Mouse (Mus musculus) kidney, postnatal 0 days (tissue): Measurements from ENCODE around the gene Il11. TPM values are rescaled to one million over a fixed set of nuclear protein-coding genes. Genes with fewer than 3 reads are reported as not detected.
A peak's percentile ranks its signal among the peaks of the same experiment; 100 is the strongest.
"Not testable (repeated sequence)": the region's sequence is repeated elsewhere in the genome, so short reads cannot be mapped to it uniquely, and the experiment has no call there.

Source experiments
- ATAC-seq: fragments of 200-750 bp; cut with Nextera tagmentation; replicated peaks from 2 replicates; pipeline ENCODE4 v1.8.0; 2017; ENCODE audit warnings: low read depth, moderate number of reproducible peaks, moderate TSS enrichment, moderate library complexity; ENCODE audit not compliant: low FRiP score
- DNase-seq: peaks from one replicate; pipeline ENCODE4 v3.0.0-alpha.2; 2016; ENCODE audit warnings: low spot score
- H3K27ac ChIP-seq: fragments of 300-500 bp; sonication (generic); 2 replicates; pipeline ENCODE4 v1.5.1; 2014; ENCODE audit warnings: mild to moderate bottlenecking
- H3K27me3 ChIP-seq: fragments of 300-500 bp; sonication (generic); 2 replicates; pipeline ENCODE4 v1.6.1; 2014; ENCODE audit warnings: low read length, mixed read lengths; ENCODE audit not compliant: insufficient read depth
- H3K36me3 ChIP-seq: fragments of 300-500 bp; sonication (generic); 2 replicates; pipeline ENCODE4 v1.6.1; 2014; ENCODE audit warnings: low read length, mixed read lengths; ENCODE audit not compliant: insufficient read depth
- H3K4me1 ChIP-seq: fragments of 300-500 bp; sonication (generic); replicated peaks from 2 replicates; pipeline ENCODE4 v1.6.1; 2014; ENCODE audit warnings: antibody characterized with exemption, low read length, mixed read lengths; ENCODE audit not compliant: insufficient read depth
- H3K4me2 ChIP-seq: fragments of 300-500 bp; sonication (generic); 2 replicates; pipeline ENCODE4 v1.6.1; 2014; ENCODE audit warnings: mild to moderate bottlenecking, low read length, moderate library complexity, mixed read lengths
- H3K4me3 ChIP-seq: fragments of 300-500 bp; sonication (generic); replicated peaks from 2 replicates; pipeline ENCODE4 v1.5.1; 2014; ENCODE audit warnings: low read depth, low read length
- H3K9ac ChIP-seq: fragments of 300-500 bp; sonication (generic); 2 replicates; pipeline ENCODE4 v1.6.1; 2014; ENCODE audit warnings: low read depth, low read length
- H3K9me3 ChIP-seq: fragments of 300-500 bp; sonication (generic); replicated peaks from 2 replicates; pipeline ENCODE4 v1.6.1; 2016; ENCODE audit warnings: low read length, inconsistent platforms, mixed read lengths
- CTCF ChIP-seq: IDR thresholded peaks from 2 replicates; pipeline ENCODE4 v1.5.1; 2016; ENCODE audit warnings: antibody characterized with exemption, low read depth, mild to moderate bottlenecking, moderate library complexity
- WGBS: fragments of 180-500 bp; shearing (Covaris S2); extraction: QIAGEN DNeasy Blood & Tissue Kit; methylation state at CpG from one replicate; pipeline ENCODE4 v1.1.7; 2014; 5-methylcytosine and 5-hydroxymethylcytosine counted together
- polyA plus RNA-seq: library from polyadenylated mRNA; unstranded; fragments of >200 nt; fragmentation: Nextera tagmentation; extraction: Ambion mirVana; gene quantifications from 2 replicates; pipeline ENCODE4 v1.2.1, GENCODE M21; 2015

Gene Il11
- polyA plus RNA-seq, 1 experiment from 2014 or later = 0.14 TPM

DNA sequence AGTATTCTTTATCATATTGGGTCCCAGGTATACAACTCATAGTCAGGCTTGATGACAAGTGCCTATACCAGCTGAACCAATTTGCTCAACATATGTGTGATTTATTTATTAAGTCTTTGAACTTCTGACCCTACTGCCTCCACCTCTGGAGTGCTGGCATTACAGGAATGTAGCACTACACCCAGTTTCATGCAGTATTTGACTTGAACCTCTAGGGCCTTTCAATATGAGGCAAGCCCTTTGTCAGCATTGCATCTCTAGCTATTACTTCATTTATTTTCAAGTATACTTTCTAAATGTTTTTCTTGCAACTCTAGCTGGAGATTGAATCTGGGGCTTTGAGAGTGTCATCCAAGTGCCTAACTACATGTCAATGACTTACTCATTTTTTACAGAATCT lies 19.6 kb upstream of the Il11 start:
- Histone ChIP-seq H3K27me3 (no peaks in the 10 kb centered on the region), H3K36me3 (peaks cover 17% of the 10 kb centered on the region; the same call in 1 of the 2 replicates), H3K4me2 (no peak overlapping the region), H3K9me3 (no peaks in the 10 kb centered on the region), H3K9ac (no peak overlapping the region), H3K4me3 (no peak overlapping the region), H3K27ac (no peak overlapping the region), H3K4me1 (no peaks in the 10 kb centered on the region)
- TF ChIP-seq CTCF = no peak
- no peak for DNase-seq
- no peak for ATAC-seq

GRCm38 (mm10) chr7:4795767-4796433 lies 13.2 kb upstream of the Il11 start:
- ATAC-seq = 0 out of 2 replicates have a peak, but pooled peaks have one; percentile 12
- Histone ChIP-seq H3K36me3 (peaks cover 26% of the 10 kb centered on the region), H3K4me2 (no peak overlapping the region), H3K9ac (no peak overlapping the region), H3K27me3 (no peaks in the 10 kb centered on the region), H3K4me3 (no peak overlapping the region), H3K9me3 (no peaks in the 10 kb centered on the region), H3K4me1 (peaks cover 8% of the 10 kb centered on the region; the same call in 1 of the 2 replicates), H3K27ac (no peak overlapping the region)
- peak; percentile 87 for TF ChIP-seq CTCF
- peak; percentile 88 for DNase-seq
- WGBS = 61% methylated on average over 7 of the region's 7 CpGs

DNA sequence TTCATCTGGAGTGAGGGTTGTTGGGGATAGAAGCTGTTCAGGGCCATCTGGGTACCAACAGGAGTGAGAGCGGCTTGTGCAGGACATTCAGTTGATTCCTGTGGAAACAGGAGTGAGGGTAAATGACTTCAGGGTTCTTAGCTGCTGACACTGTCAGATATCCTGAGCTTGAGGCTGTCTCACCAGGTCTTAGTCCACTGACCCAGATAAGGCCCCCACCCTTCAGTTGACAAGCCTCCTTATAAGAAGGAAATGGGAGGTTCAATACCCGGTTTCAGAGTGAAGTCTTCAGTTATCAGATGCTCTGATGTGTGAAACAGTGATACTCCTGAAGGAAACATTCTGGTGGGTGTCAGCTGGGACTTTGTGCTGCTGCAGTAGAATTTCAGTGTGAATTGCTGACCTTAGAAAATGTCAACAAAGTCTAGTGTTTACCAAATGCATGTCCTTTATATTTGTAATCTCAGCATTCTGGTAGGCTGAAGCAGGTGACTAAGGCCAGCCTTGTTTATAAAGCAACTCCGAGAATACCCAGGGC lies 12.0 kb upstream of the Il11 start:
- 63% methylated on average over 3 of the region's 3 CpGs for WGBS
- Histone ChIP-seq H3K27ac (no peak overlapping the region), H3K4me1 (peaks cover 8% of the 10 kb centered on the region; the same call in 1 of the 2 replicates), H3K4me3 (no peak overlapping the region), H3K9me3 (no peaks in the 10 kb centered on the region), H3K4me2 (no peak overlapping the region), H3K9ac (0 out of 2 replicates have a peak overlapping the region, but pooled peaks have one; percentile 23), H3K36me3 (peaks cover 26% of the 10 kb centered on the region), H3K27me3 (no peaks in the 10 kb centered on the region)
- no peak for ATAC-seq
- TF ChIP-seq CTCF = no peak
- DNase-seq = no peak

GRCm38 (mm10) chr7:4793674-4794073 lies 11.0 kb upstream of the Il11 start:
- 43% methylated on average over 4 of the region's 4 CpGs for WGBS
- no peak for TF ChIP-seq CTCF
- Histone ChIP-seq H3K27ac (peak overlapping the region; percentile 94; the same call in 1 of the 2 replicates), H3K36me3 (peaks cover 26% of the 10 kb centered on the region), H3K9ac (peak overlapping the region; percentile 95), H3K4me1 (peaks cover 8% of the 10 kb centered on the region; the same call in 1 of the 2 replicates), H3K9me3 (no peaks in the 10 kb centered on the region), H3K4me3 (peak overlapping the region; percentile 81), H3K27me3 (no peaks in the 10 kb centered on the region), H3K4me2 (peak overlapping the region; percentile 82)
- DNase-seq (no peak), ATAC-seq (no peak)

- Histone ChIP-seq H3K27ac (peak overlapping the region; percentile 94), H3K36me3 (peaks cover 26% of the 10 kb centered on the region), H3K4me2 (peak overlapping the region; percentile 82), H3K4me3 (peak overlapping the region; percentile 81), H3K9ac (peak overlapping the region; percentile 95)
- H3K9me3 ChIP-seq, H3K4me1 ChIP-seq, DNase-seq, ATAC-seq, H3K27me3 ChIP-seq: not testable (repeated sequence)
- WGBS = under 1% methylated on average over 28 of the region's 31 CpGs
Measured at GRCm38 (mm10) chr7:4793248-4793647, 10.6 kb upstream of the Il11 start.

DNA sequence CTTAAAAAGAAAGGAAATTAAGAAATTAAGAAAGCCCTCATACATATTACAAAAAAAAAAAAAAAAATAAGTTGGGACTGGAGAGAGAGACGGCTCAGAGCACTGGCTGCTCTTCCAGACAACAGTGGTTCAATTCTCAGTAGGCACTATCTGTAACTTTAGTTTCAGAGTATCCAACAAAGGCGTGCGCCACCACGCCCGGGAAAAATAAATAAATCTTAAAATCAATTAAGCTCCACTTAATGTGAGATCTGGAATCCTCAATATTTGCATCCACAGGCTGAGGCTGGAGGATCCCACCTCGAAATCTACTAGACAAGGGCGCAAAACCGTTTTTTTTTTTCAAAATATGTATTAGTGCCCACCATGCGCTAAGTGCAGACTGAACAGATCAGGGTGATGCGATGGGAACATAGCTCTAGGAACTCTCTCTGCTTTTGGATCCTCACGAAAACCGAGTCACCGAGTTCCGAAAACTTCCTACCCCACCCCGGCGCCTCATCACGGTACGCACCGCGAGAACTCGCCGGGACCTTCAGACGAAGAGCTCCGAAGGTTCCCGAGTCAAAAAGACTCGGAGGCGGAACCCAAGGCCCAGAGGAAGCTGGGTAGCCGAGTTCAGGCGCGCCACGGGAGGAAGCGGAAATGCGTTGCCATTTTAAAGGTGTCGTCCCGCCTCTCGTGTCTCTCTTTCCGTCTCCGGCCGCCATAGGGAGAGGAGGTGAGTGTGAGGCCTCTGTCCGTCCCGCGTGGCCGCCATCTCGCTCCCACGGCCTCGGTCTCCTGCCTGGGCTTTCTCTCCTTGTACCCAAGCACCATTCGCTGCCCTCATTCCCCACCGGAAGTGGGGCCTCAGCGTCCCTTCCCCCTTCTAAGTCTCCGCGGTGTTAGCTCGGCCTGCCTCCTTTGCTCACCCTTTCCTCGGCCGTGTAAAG lies 9.9 kb upstream of the Il11 start, which contains the start of gene Rpl28:
Gene Rpl28 (plus strand): TSS at position 597 of the 935 bp plus-strand sequence.
- TF ChIP-seq CTCF = no peak
- WGBS = under 1% methylated on average over 54 of the region's 54 CpGs
- Histone ChIP-seq H3K9ac (peak within 1 kb of the TSS; percentile 95), H3K27ac (peak within 1 kb of the TSS; percentile 94), H3K27me3 (no peaks in the 10 kb centered on the region), H3K9me3 (no peaks in the 10 kb centered on the region), H3K4me1 (peaks cover 8% of the 10 kb centered on the region; the same call in 1 of the 2 replicates), H3K4me2 (peak within 1 kb of the TSS; percentile 82), H3K36me3 (peaks cover 25% of the 10 kb centered on the region), H3K4me3 (peak within 1 kb of the TSS; percentile 81)
- DNase-seq = peak; percentile 99
- ATAC-seq = peak; percentile 88
